Mouse (Mus musculus) 3134 (cell line): ENCODE measurements around the gene Tha1.
A peak's percentile ranks its signal among the peaks of the same experiment; 100 is the strongest.

Experiments
- DNase-seq: peaks from one replicate; pipeline ENCODE4 v3.0.0-alpha.2; 2011; ENCODE audit warnings: low spot score; ENCODE audit not compliant: insufficient read length; ENCODE audit errors: extremely low read depth

The Tha1 gene

DNA sequence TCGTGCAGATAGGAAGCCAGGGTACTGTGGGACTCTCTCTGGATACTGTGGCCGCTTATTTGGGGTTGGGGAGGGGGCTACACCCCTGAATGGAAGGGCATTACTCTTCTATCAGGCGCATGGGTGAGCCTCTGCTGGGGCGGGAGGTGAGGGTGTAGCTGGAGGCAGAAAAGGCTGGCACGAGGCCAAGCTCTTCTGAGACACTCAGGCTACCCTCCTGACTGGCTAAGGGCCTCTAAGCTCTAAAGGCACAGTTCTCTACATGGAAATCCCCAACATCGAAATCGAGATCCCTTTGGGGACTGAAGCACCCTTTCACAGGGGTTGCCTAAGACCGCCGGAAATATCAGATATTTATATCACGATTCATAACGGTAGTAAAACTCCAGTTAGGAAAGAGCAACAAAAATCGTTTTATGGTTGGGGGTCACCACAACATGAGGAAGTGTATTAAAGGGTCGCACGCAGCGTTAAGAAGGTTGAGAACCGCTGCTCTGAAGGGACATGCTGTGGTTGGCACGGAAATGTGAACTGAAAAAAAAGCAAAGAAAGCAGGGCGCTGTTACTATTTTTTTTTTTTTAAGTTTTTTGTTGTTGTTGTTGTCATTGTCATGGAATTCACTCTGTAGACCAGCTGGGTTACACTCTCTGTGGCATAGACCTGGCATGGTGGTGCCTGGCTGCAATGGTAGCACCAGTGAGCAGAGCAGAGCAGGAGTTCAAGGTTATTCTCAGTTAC lies 45.0 kb downstream of the Tha1 start:
- DNase-seq = peak; percentile 74

DNA sequence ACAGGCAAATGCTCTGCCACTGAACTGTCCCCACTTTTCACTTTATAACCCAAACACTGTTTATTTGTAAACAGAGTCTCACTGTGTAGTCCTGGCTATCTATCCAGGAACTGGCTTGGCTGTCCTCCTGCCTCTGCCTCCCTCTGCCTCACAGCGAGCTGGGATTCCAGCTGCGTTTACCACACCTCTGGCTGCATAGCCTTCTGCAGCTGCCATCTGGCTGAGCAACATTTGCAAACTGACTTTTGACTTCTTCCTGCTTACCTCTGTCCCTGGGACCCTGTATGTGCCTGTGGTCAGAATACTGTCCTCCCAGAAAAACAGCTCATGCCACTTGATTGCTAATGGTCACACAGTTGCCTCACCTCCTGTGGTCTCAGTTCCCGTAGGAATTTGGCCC lies 45.9 kb downstream of the Tha1 start:
- no peak for DNase-seq

DNA sequence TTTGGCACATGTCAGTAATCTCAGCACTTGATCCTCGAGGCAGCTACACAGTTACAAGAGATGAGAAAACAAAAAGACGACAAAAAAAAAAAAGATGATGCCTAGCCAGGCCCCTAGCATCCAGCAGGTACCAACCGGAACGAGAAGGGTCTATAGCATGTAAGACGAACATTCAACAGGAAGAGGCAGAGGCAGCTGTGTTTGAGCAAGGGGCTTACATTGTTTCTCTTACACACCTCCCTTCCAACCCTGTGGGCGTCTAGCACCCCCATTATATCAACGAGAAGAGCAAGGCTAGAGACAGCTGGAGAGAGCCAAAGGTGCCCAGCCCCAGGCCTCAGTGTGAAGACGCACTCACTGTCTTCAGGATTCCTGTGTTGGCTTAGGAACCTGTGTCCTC lies 46.4 kb downstream of the Tha1 start:
- no peak for DNase-seq

DNA sequence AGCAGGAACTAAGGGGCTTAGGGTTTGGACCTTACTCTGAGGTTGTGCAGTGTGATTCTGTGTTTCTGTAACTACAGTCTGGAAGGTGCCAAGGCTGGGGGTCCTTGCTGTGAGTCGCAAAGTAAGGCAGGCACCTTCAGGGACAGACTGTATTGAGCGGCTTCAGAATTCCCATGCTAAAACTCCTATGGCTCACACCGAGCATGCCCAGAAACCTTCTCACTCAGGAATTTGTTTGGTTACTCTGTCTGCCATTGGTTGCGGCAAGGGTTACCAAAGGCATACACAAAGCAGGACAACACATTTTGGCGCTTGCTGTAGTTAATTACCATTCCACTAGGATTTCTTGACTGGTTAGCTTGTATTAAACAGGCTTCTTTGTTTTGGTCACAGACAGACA lies 47.1 kb downstream of the Tha1 start:
- DNase-seq = no peak

DNA sequence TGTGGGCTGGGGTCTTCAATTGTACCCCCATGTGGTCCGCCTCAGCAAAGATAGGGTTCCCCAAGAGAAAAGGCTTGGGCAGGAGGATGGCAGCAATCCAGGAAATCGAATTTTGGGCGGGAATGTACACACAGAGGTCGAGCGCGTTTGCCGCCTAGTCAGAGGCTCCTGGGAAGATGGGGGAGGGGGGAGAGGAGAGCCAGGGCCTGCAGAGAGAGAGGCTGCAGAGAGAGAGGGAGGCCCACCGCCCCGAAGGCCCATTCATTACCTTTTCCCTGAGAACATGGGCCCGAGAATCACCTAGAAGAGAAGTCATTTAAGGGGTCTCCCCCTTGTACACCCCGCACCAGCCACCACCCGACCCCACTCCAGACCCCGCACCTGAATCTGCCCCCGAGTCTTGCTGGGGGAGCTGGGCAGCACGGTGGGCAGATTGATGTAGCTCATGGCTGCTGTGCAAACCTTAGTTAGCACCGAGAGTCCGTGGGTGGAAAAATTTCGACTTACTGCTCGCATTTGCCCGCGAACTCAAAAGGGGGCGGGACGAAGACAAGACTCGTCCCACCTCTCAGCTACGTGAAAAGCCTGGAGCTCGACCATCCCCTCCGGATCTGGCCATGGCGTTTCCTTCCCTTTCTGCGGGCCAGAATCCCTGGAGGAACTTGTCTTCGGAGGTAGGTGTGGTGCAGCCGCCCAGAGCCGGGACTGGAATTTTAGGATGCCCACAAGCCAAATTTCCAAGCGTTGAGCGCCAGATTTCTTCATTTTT lies 47.8 kb downstream of the Tha1 start, which contains the start of the genes Afmid and Tk1:
Afmid (plus strand) TSS at position 592 of the 769 bp plus-strand sequence.
Tk1 (minus strand) TSS at position 760 of the 769 bp plus-strand sequence.
- DNase-seq = peak; percentile 86

DNA sequence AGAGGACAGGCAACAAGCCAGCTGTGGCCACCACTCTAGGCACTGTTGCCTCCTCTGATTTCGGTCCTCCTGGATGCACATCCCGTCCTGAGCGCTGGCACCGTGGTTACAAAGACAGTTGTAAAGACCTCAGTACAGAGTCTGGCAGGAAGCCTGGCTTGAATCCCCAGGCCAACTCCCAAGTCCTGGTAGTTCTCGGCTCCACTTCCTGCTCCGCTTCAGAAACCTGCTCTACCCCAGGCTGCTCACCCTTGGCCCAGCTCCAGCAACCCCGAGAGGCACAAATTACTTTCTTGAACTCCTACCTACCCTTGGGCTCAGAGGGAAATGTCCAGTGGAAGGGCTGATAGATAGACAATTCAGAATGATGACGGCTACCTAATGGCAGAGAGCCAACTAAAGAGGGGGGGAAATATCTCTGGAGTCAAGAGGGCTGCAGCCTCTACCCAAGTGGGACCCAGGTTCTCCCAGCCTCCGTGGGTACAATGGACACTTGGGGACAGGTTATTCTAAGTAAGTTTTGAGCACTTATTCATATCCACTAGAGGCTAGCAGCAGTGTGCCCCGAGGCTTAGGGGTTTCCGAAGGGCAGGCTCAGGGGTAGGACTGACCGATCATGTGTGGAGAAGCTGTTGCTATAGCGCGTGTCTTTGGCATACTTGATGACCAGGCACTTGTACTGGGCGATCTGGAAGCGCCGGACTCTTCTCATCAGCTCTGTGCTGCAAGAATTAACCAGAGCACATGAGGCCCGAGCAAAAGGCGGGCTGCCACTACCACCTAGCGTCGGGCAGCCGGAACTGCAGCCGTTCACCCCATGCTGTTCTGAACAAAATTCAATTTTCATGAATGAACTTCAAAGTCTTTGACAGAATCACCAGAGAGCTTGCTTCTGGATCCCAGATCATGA lies 49.0 kb downstream of the Tha1 start:
- DNase-seq = peak; percentile 87

DNA sequence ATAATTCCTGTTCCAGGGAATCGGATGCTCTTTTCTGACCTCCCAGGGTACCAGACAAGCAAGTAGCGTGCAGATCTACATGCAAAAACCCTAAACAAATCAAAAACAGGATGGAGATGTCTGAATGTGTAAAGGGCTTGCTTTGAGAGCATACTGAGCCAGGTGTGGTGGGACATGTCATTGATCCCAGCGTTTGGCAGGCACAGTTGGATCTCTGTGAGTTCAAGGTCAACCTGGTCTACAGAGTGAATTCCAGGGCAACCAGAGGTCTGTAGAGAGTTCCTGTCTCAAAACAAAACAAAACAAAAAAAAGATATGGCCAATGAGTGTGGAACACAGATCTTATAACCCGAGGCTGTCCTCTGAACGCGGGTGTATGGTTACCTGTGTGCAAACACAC lies 49.9 kb downstream of the Tha1 start:
- DNase-seq = no peak

DNA sequence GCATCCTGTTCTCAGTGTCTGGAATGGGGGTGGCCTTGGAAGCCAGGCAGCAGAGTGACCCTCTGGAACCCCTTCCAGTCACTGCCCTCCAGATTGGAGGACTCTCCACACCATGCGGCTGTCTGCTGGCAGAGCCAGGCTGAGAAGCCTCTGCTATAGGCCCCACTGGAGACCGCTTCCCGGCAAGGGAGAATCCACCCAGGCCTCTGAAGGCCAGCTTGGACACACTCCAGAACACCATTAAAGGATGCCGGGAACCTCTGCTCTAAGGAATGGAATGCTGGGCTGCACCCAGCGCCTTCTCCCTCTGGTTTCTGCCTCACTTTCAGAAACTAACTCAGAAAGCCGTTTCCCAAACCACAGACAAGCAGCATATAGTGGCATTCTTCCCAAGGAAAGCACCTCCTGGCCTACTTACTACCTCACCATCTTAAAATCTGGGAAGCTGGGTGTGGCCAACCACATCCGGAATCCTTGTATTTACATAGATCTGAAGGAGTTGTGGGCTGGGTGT lies 50.5 kb downstream of the Tha1 start:
- DNase-seq = peak; percentile 79

DNA sequence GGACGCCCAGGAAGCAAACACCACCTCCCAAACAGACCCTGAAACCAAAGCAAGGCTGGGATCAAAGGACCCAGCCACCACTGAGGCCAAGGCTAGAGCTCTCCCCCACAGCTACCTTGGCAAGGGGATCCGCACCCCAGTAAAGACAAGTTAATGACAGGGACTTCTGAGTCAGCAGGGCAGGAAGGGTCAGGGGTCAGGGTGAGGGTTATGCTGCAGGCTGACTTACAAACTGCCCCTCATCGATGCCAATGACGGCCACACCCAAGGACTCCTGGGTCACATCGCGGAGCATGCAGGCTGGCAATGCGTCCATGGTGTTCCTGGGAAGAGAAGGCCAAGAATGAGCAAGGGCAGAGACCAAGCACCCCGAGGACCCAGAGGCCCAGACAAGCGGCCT lies 51.4 kb downstream of the Tha1 start:
- DNase-seq = no peak

DNA sequence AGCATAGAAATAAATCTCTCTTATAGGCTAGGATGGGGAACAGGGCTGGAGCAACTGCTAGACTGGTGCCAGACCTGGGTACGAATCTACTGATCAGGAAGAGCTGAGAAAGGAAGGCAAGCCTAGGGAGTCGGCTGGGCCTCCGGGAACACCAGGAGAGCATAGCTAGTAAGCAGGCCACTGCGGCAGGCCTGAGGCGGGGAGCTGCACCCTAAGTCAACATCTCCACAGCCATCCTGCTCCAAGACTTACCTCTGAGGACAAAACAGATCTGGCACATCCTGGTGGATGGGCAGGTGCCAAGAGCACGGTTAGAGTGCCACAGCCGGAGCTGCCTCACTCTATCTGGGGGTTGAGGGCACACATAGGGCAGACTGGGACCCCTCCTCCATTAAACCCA lies 53.1 kb downstream of the Tha1 start:
- no peak for DNase-seq

DNA sequence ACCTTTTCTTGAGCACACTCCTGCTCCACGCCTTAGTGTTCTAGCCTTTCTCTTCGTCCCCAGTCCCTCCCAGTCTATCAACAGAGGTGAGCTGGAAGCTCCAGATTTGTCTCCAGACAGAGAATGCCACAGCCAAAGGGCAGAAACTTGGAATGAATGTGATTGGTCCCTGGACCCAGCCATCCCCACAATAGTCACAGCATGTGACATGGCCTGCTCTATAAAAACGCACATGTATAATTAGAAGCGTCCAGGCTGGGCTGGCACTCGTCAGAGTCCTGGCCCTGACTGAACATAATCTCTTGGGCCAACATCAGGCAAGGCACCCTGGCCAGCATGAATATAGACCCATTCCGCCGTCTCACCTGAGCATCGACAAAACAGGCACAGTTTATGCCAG lies 54.2 kb downstream of the Tha1 start:
- DNase-seq = no peak
